Mouse (Mus musculus): ENCODE results near the gene Hsd17b7. TPM values are rescaled to one million over a fixed set of nuclear protein-coding genes. Genes with fewer than 3 reads are reported as not detected.

The Hsd17b7 gene
- polyA plus RNA-seq, 1 experiment from 2014 or later: 21.1 TPM

- 62% methylated on average over 7 of the region's 7 CpGs for WGBS
- H3K4me3 ChIP-seq (ENCODE audit: low read length): no peak overlapping the region
- H3K4me1 ChIP-seq (ENCODE audit: control insufficient read depth, insufficient read depth, low read length): no peaks in the 10 kb centered on the region
- no peak overlapping the region for H3K9ac ChIP-seq (ENCODE audit: low read depth, low read length)
- H3K27ac ChIP-seq (ENCODE audit: low read length): no peak overlapping the region
- H3K9me3 ChIP-seq (ENCODE audit: control insufficient read depth, low read length): no peaks in the 10 kb centered on the region
- H3K27me3 ChIP-seq (replicated peaks; ENCODE audit: control insufficient read depth, insufficient read depth, low read length): no peaks in the 10 kb centered on the region
- no peak overlapping the region for H3K4me2 ChIP-seq (ENCODE audit: low read depth, low read length)
- H3K36me3 ChIP-seq (ENCODE audit: control insufficient read depth, insufficient read depth, low read length): 0 out of 2 replicates have a peak, but pooled peaks cover 7% of the 10 kb centered on the region
- no peak for ATAC-seq
Observed at GRCm38 (mm10) chr1:169948280-169948679, 20.8 kb downstream of the Hsd17b7 start.

GRCm38 (mm10) chr1:169947654-169948053 is 21.4 kb downstream of the Hsd17b7 start:
- Histone ChIP-seq H3K4me2 (ENCODE audit: low read depth, low read length) (no peak overlapping the region), H3K27me3 (replicated peaks; ENCODE audit: control insufficient read depth, insufficient read depth, low read length) (no peaks in the 10 kb centered on the region), H3K27ac (ENCODE audit: low read length) (no peak overlapping the region), H3K9me3 (ENCODE audit: control insufficient read depth, low read length) (no peaks in the 10 kb centered on the region), H3K4me3 (ENCODE audit: low read length) (no peak overlapping the region), H3K4me1 (ENCODE audit: control insufficient read depth, insufficient read depth, low read length) (no peaks in the 10 kb centered on the region), H3K36me3 (ENCODE audit: control insufficient read depth, insufficient read depth, low read length) (0 out of 2 replicates have a peak, but pooled peaks cover 4% of the 10 kb centered on the region), H3K9ac (ENCODE audit: low read depth, low read length) (no peak overlapping the region)
- no peak for ATAC-seq
- WGBS: 76% methylated on average over 6 of the region's 6 CpGs

GRCm38 (mm10) chr1:169946004-169946403 is 23.0 kb downstream of the Hsd17b7 start:
- no peaks in the 10 kb centered on the region for H3K27me3 ChIP-seq (replicated peaks; ENCODE audit: control insufficient read depth, insufficient read depth, low read length)
- H3K4me3 ChIP-seq (ENCODE audit: low read length): no peak overlapping the region
- no peaks in the 10 kb centered on the region for H3K4me1 ChIP-seq (ENCODE audit: control insufficient read depth, insufficient read depth, low read length)
- no peaks in the 10 kb centered on the region for H3K36me3 ChIP-seq (ENCODE audit: control insufficient read depth, insufficient read depth, low read length)
- H3K9ac ChIP-seq (ENCODE audit: low read depth, low read length): no peak overlapping the region
- H3K4me2 ChIP-seq (ENCODE audit: low read depth, low read length): no peak overlapping the region
- 72% methylated on average over 3 of the region's 3 CpGs for WGBS
- H3K27ac ChIP-seq (ENCODE audit: low read length): no peak overlapping the region
- H3K9me3 ChIP-seq (ENCODE audit: control insufficient read depth, low read length): no peaks in the 10 kb centered on the region
- ATAC-seq: no peak

GRCm38 (mm10) chr1:169939345-169939744 is 29.7 kb downstream of the Hsd17b7 start:
- Histone ChIP-seq H3K27ac (ENCODE audit: low read length) (no peak overlapping the region), H3K4me2 (ENCODE audit: low read depth, low read length) (no peak overlapping the region), H3K9me3 (ENCODE audit: control insufficient read depth, low read length) (no peaks in the 10 kb centered on the region), H3K36me3 (ENCODE audit: control insufficient read depth, insufficient read depth, low read length) (no peaks in the 10 kb centered on the region), H3K27me3 (replicated peaks; ENCODE audit: control insufficient read depth, insufficient read depth, low read length) (no peaks in the 10 kb centered on the region), H3K4me1 (ENCODE audit: control insufficient read depth, insufficient read depth, low read length) (no peaks in the 10 kb centered on the region; the same call in 1 of the 2 replicates), H3K9ac (ENCODE audit: low read depth, low read length) (no peak overlapping the region), H3K4me3 (ENCODE audit: low read length) (no peak overlapping the region)
- 6% methylated on average over 2 of the region's 2 CpGs for WGBS
- ATAC-seq: no peak

- H3K4me1 ChIP-seq (ENCODE audit: control insufficient read depth, insufficient read depth, low read length): peaks cover 4% of the 10 kb centered on the region; the same call in 1 of the 2 replicates
- H3K4me2 ChIP-seq (ENCODE audit: low read depth, low read length): peak overlapping the region; percentile 35
- no peaks in the 10 kb centered on the region for H3K36me3 ChIP-seq (ENCODE audit: control insufficient read depth, insufficient read depth, low read length)
- no peak overlapping the region for H3K27ac ChIP-seq (ENCODE audit: low read length)
- no peak overlapping the region for H3K4me3 ChIP-seq (ENCODE audit: low read length)
- ATAC-seq: no peak; the same call in 1 of the 2 replicates
- H3K9ac ChIP-seq (ENCODE audit: low read depth, low read length): no peak overlapping the region
- WGBS: 45% methylated on average over 16 of the region's 16 CpGs
- H3K9me3 ChIP-seq (ENCODE audit: control insufficient read depth, low read length): no peaks in the 10 kb centered on the region
- H3K27me3 ChIP-seq (replicated peaks; ENCODE audit: control insufficient read depth, insufficient read depth, low read length): no peaks in the 10 kb centered on the region
Observed at GRCm38 (mm10) chr1:169934005-169934725, 34.9 kb downstream of the Hsd17b7 start.

GRCm38 (mm10) chr1:169932122-169932746 is 36.8 kb downstream of the Hsd17b7 start:
- Histone ChIP-seq H3K9ac (ENCODE audit: low read depth, low read length) (peak overlapping the region; percentile 17; the same call in 1 of the 2 replicates), H3K27me3 (replicated peaks; ENCODE audit: control insufficient read depth, insufficient read depth, low read length) (no peaks in the 10 kb centered on the region), H3K36me3 (ENCODE audit: control insufficient read depth, insufficient read depth, low read length) (no peaks in the 10 kb centered on the region), H3K4me2 (ENCODE audit: low read depth, low read length) (no peak overlapping the region), H3K27ac (ENCODE audit: low read length) (no peak overlapping the region), H3K4me3 (ENCODE audit: low read length) (no peak overlapping the region), H3K4me1 (ENCODE audit: control insufficient read depth, insufficient read depth, low read length) (peaks cover 13% of the 10 kb centered on the region), H3K9me3 (ENCODE audit: control insufficient read depth, low read length) (no peaks in the 10 kb centered on the region)
- no peak for ATAC-seq
- 69% methylated on average over 7 of the region's 7 CpGs for WGBS

GRCm38 (mm10) chr1:169931698-169932097 is 37.3 kb downstream of the Hsd17b7 start:
- H3K36me3 ChIP-seq (ENCODE audit: control insufficient read depth, insufficient read depth, low read length): no peaks in the 10 kb centered on the region
- peaks cover 13% of the 10 kb centered on the region for H3K4me1 ChIP-seq (ENCODE audit: control insufficient read depth, insufficient read depth, low read length)
- no peak overlapping the region for H3K9ac ChIP-seq (ENCODE audit: low read depth, low read length)
- ATAC-seq: no peak
- no peak overlapping the region for H3K4me2 ChIP-seq (ENCODE audit: low read depth, low read length)
- 83% methylated on average over 7 of the region's 7 CpGs for WGBS
- H3K27ac ChIP-seq (ENCODE audit: low read length): no peak overlapping the region
- H3K27me3 ChIP-seq (replicated peaks; ENCODE audit: control insufficient read depth, insufficient read depth, low read length): no peaks in the 10 kb centered on the region
- H3K4me3 ChIP-seq (ENCODE audit: low read length): no peak overlapping the region
- H3K9me3 ChIP-seq (ENCODE audit: control insufficient read depth, low read length): no peaks in the 10 kb centered on the region

- WGBS: 29% methylated on average over 12 of the region's 12 CpGs
- Histone ChIP-seq H3K27ac (ENCODE audit: low read length) (no peak within 1 kb of the TSS), H3K9me3 (ENCODE audit: control insufficient read depth, low read length) (no peaks in the 10 kb centered on the region), H3K4me2 (ENCODE audit: low read depth, low read length) (peak within 1 kb of the TSS; percentile 19; the same call in 1 of the 2 replicates), H3K27me3 (replicated peaks; ENCODE audit: control insufficient read depth, insufficient read depth, low read length) (no peaks in the 10 kb centered on the region), H3K4me3 (ENCODE audit: low read length) (no peak within 1 kb of the TSS), H3K4me1 (ENCODE audit: control insufficient read depth, insufficient read depth, low read length) (peaks cover 8% of the 10 kb centered on the region; the same call in 1 of the 2 replicates), H3K9ac (ENCODE audit: low read depth, low read length) (no peak within 1 kb of the TSS), H3K36me3 (ENCODE audit: control insufficient read depth, insufficient read depth, low read length) (no peaks in the 10 kb centered on the region)
- ATAC-seq: no peak
Observed at GRCm38 (mm10) chr1:169928454-169928971, 40.5 kb downstream of the Hsd17b7 start, which contains the start of gene Ccdc190. TSS of gene Ccdc190 (plus strand) at chr1:169928648.

- Histone ChIP-seq H3K4me3 (ENCODE audit: low read length) (no peak overlapping the region), H3K4me2 (ENCODE audit: low read depth, low read length) (no peak overlapping the region), H3K27me3 (replicated peaks; ENCODE audit: control insufficient read depth, insufficient read depth, low read length) (no peaks in the 10 kb centered on the region), H3K9ac (ENCODE audit: low read depth, low read length) (no peak overlapping the region), H3K27ac (ENCODE audit: low read length) (no peak overlapping the region), H3K4me1 (ENCODE audit: control insufficient read depth, insufficient read depth, low read length) (peaks cover 8% of the 10 kb centered on the region; the same call in 1 of the 2 replicates), H3K9me3 (ENCODE audit: control insufficient read depth, low read length) (no peaks in the 10 kb centered on the region), H3K36me3 (ENCODE audit: control insufficient read depth, insufficient read depth, low read length) (no peaks in the 10 kb centered on the region)
- ATAC-seq: no peak
- 62% methylated on average over 8 of the region's 8 CpGs for WGBS
Observed at GRCm38 (mm10) chr1:169927753-169928369, 41.2 kb downstream of the Hsd17b7 start.

Data from intestine, embryonic 16.5 days (tissue).